Mouse (Mus musculus) lung, postnatal 25 days (tissue): ENCODE measurements around the gene Gm20388.
"Not testable (repeated sequence)": the region's sequence is repeated elsewhere in the genome, so short reads cannot be mapped to it uniquely, and the experiment has no call there.

ENCODE experiments used
- DNase-seq: peaks from one replicate; pipeline ENCODE4 v3.0.0; 2022; ENCODE audit warnings: low spot score

Gene Gm20388

DNA sequence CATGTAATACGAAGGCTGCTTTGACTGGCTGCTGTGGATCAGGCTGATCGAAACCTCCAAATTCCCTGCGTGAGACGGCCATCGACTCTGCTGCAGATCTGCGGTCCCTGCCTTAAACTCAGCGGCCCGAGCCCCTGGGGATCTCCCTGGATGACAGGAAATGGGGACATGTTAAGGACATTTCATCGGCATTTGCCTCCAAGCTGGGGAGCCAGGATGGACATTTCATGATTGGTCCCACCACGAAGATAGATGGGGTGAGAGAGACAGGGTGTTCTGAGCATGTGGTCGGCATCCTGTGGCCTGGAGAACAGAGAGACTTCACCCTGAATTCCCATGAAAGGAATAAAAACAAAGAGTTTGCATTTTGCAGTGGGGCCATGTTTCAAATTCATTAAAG, 1484.7 kb downstream of the Gm20388 start:
- peak; percentile 7 for DNase-seq

DNA sequence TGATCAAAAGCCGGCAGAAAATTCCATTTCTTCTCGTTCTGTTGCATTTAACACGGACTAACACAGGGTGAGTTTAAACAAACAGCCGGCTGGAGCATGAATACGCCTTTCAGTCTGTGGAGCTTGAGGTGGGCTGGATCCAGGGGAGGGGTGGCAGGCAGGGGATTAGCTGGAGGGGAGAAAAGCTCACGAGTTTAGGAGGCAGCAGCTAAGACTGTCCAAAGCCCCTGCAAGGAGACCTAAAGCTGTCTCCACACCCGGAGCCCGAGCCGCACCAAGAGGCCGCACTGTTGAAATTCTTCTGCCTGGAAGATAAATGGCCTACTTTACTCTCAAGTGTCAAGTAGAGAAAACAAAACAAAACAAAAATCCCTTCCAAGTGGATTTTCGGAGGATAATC, 1485.5 kb downstream of the Gm20388 start:
- no peak for DNase-seq

DNA sequence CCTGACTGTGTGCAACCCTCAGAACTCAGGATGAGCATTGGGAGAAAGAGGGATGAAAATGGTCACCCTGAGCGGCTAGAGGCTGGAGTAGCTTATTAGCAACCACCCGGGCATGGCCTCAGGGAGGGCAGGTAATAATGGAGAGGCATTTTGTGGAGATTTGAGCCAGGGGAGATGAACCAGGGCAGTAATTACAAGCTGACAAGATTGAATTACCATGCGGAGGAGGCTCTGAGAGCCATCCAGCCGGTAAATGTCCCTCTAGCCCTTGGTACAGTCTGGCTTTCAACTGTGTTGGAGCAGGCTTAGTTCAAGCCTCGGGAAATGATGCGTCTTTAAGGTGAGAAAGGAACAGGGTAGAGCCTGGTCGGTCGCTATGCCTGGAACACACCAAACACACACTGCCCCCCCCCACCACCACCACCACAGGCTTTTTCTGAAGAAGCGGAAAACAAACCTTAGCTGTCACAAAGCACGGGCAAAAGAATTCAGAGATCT, 1486.6 kb downstream of the Gm20388 start:
- DNase-seq: no peak

DNA sequence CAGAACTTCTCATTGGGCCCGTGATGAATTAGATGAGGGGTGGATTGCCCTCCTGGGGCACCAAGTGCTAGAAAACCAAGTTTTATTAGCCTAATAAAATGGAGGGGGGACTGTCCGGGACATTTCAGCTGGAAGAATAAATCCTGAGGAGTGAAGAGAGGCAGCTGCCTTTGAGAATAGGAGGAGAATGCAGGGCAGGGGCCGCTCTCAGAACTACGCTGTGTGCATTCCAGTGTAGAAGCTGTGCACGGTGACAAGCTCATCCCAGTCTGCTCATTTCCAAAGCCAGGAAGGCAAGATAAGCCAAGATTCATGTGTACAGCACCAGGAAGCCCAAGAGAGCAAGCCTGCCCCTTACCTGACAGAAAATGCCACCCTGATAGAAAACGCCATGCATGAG, 1487.4 kb downstream of the Gm20388 start:
- no peak for DNase-seq

DNA sequence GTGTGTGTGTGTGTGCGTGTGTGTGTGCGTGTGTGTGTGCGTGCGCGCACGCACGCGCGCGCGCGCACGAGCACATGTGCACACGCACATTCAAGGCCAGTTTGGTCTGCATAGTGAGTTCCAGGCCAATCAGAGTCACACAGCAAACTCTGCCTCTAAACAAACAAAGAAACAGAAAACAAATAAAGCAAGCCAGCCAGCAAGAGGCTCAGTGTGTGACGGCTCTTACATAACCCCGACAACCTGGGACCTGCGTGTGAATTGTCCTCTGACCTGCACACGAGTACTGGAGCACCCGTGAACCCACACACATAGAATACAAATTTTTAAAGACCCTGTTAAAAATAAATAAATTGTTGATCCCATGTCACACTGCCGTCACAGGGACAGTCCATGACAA, 1488.1 kb downstream of the Gm20388 start:
- DNase-seq: no peak

DNA sequence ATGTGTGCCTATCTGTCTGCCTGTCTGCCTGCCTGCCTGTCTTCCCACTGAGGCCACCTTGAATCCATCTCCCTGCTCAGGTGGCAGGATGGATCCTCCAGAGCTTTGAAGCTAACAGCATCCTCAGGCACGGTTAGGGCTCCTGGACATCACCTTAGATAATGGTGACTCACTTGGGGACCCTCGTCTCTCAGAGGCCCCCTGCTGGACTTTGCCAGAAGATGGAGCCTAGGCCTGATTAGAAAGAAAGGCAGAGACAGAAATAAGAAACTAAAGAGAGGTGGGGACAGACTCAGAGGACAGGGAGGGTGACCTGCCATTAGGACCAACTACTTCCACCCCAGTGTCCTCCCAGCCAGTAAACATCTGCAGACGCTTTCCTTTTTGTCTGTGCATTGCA, 1488.5 kb downstream of the Gm20388 start:
- DNase-seq: no peak

DNA sequence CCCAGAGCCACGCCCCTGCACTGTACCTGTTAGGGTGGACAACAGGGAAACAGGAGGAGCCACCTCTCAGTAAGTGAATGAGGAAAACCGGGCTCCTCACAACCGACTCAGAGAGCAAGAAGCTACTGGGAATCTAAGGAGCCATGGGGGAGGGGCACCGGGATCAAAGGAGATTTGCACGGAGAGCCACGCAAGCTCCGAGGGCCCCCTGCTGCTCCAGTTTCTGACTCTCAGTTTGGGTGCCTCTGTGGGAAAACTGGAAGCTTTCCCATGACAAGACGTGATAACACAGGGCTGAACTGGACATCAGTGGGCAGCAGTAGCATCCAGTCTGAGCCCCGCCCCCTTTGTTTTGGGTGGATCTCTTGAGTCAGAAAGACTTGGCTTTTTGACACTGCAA, 1489.9 kb downstream of the Gm20388 start:
- no peak for DNase-seq

DNA sequence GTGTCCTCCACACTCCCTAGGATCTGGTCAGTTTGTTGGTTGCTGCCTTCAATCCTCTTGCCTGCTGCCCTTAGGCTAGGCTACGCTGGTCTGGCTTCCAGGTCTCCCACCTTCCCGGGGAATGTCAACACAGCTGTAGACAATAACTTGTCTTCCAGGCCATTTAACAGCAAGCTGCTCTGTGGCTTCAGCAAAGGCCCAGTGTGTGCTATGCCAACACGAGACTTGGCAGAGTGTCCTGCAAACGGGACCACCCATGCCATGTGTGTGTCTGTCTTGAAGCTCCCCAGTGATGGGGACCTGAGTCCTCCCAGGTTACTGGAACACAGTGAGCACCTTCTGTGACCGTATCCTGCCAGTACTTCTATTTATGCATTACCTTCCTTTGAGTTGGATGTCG, 1493.2 kb downstream of the Gm20388 start:
- no peak for DNase-seq

DNA sequence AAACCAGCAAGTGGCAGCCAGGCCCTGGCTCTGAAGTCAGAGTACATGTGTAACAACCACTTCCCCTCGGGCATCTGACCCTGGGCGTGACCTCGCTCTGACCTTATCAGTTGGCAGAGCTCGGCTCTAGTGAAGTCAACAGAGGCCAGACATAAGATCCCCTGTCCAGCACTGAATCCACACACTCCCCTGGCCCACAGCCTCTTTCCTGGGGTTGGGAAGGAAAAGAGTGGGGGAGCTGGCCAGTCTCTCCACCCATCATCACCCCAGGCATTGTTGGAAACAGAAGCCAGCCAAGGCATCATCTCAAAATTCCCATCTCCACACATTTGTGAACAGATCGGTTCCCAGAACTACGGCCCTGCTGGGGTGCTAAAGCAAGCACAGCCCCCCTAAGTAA, 1507.4 kb downstream of the Gm20388 start:
- peak; percentile 12 for DNase-seq

DNA sequence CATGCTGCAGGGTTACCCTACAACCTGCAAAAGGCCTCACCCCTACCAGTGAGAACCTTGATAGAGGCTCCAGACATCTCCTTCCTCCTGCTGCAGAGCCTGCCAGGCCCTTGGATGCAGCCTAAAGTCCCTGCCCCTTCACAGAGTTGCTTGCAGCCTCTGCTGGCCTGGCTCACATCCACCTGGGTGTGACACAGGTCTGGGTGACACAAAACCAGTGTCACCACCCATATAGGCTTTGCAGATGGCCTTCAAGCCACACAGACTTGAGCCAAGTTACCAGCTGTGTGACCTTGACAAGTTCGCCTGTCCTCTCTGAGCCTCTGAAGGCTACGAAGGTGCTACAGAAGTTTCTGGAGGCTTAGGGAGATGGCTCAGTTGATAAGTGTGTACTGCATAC, 1508.9 kb downstream of the Gm20388 start:
- no peak for DNase-seq

DNA sequence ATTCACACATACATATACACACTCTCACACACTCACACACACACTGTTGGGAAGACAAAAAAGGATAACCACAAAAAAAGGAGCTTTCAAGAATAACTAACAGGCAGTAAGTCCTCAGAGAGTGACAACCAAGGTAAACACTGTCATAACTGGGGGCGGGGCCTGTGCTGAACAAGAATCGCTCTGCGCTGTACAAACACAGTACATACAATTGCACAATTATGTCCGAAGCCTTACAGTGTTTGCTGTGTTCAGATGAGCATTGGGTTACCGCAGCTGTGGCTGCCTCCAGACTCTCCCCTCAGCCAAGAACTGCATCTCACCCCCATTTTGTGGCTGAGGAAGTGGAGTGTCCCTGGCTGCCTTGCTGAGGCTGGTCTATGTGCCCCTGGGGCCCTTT, 1510.4 kb downstream of the Gm20388 start:
- DNase-seq: peak; percentile 44

DNA sequence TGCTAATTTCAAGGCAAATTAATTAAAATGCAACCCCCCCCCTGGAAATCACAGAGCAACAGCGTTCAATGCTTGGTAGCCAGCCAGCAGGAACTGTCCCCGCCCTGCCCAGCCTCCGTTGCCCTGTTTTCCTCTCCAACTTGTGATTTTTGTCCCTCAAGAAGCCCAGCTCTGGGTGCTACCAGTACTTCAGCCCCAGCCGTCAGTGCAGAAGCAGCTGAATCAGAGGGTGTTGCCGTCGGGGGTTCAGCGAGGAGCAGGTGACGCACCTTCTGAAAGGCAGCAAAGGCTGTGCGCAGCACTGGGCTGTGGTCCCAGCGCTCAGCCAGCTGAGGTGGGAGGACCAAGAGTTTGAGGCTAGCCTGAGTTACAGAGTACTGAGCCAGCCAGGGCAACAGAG, 1513.4 kb downstream of the Gm20388 start:
- no peak for DNase-seq

DNA sequence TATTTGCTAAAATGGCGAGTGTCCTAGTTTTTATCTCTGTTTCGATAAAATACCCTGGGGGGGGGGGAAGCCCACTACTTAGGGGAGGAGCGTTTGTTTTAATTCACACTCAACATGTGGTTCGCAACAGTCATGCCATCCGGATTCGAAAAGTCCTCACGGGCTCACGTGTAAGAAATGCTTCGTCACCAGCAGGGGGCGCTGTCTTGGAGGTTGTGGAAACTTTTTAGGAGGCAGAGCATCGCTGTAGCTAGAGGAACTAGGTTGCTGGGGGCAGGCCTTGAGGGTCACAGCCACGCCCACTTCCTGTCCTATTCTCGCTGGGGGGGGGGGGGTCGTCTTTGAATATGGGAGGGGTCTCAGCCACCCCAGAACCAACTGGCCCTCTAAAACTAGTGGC, 1514.0 kb downstream of the Gm20388 start:
- DNase-seq: no peak

DNA sequence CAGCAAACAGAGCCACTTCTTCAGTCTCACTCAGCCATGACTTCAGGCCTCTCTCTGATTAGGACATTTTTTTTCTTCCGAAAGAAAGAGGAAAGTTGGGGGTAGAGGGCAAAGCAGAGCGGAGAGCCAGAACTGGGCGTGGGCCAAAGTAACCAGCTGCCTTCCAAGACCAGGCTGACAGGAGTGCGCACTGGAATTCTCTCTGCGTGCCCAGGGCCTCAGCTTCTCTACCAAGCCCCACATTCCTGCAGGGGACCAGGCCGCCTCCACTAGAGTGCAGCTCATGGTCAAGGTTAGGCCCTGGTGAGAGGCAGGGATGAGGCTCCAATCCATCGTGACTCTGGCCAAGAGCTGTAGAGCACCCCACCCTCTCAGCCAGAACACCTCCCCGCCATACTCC, 1520.9 kb downstream of the Gm20388 start:
- no peak for DNase-seq

DNA sequence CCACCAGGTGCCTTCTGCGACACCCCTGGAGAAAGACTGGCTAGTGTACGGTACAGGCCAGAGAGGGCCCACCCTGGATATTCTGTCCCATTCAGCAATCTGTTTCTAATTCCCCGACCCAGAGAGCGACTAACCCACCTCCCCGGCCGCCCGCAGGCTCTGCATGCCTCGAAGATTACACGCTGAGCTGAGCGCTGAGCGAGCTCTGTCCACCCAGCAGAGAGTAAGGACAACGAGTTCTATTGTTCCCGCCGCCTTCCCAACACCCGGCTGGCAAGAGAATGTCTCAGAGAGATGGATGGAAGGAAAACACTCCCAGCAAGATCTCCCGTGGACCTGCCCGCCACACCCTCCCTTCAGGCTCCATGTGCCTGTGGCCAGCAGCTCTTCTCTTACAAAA, 1522.8 kb downstream of the Gm20388 start:
- DNase-seq: no peak

DNA sequence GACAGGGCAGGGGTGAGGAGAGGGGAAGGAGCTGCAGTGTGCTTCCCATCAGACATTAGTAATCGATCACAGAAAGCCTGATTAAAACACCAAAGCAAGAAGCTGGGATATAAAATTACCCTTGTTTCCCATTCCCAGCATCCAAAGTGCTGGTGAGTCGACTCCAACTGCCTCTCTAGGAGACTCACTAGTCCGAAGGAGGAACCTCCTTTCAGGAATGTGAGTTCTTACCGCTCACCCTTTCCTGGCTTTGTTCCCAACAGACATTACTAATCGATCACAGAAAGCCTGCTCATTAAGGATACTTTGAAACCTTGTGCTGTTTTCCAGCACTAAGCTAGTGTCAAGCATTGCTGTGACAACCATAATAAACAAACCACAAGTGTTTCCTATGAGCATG, 1526.0 kb downstream of the Gm20388 start:
- DNase-seq: no peak

DNA sequence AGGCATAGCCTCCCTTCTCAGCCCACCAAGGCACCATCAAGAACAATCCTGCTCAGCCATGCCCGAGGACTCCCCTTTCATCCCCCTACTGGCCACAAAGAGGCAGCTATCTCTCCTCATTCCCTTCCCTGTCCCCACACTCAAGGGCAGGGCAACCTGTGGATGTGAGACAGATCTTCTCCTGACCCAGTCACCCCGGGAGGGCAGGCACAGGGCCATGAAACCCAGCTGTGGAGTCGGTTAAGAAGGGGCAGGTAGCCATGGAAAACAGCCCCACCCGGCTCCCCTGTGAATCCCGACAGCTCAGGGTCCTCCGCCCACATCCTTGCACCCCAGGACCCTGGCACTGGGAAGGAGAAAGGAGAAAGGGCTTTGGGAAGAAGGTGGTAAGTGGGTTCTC, 1526.9 kb downstream of the Gm20388 start:
- DNase-seq: no peak

DNA sequence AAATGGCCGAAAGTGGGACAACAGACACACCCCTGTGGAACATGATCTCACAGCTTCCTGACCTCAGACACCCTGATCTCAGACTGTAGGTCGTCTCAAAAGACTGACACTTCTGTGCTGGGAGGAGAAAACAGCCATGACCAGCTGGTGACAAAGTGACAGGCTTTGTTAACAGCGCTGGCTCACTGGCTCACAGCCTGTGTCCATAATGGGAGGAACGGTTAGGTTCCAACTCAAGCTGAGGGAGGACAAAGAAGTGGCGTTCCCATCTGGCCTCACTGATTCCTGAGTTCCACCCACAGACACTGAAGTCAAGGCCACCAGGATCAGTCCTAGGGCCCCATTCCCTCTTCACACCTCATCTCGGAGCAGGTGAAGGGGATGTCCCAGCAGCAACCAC, 1527.5 kb downstream of the Gm20388 start:
- DNase-seq: no peak

DNA sequence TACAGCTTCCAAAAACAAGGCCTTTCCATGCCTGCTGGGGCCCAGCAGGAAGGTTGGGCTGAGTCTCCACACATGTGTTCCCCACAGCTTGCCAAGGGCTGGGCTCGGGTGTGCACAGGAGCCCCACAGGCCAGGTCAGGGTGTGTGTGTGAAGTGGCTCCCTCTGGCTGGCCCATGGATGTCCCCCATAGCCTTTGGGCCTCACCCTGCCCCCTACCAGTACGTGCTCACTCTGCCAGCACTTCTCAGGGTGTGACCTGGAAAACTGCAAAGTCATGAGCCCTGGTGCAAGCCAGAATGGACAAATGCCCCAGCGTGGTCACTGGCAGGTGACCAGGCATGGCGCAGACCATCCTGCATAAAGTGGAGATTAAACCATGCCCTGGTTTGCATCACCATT, 1528.7 kb downstream of the Gm20388 start:
- DNase-seq: no peak

DNA sequence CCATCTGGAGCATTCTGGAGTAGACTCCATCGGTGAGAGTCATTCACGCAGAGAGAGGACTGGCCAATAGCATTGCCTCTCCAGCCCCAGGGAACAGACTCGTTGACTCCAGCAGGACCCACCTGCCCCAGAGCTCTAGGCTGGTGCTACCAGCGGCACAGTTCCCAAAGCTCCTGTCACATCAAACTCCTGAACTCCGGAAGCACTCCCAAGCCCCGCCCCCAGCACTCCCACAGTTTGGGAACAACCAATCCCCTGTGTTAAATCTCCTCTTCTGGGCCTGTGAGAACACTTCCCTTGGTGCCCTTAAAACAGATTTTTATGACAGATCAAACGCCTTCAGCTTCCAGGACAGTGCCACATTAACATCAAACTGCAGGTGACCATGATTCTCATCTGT, 1532.7 kb downstream of the Gm20388 start:
- DNase-seq: no peak

DNA sequence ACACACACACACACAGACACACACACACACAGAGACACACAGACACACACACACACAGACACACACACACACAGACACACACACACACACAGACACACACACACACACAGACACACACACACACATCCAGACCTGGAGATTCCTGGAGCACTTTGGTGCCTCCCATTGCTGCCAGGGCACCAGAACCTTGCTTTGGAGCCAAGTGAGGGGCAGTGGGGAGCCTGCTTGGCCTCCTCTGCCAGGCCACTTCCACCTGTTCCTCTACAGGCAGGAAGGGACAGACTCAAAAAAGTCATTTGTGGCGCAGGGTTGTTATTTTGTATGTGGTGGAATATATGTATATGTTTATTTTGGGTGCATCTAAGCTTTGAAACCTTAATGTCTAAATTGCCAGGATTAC, 1533.9 kb downstream of the Gm20388 start:
- DNase-seq: not testable (repeated sequence)

DNA sequence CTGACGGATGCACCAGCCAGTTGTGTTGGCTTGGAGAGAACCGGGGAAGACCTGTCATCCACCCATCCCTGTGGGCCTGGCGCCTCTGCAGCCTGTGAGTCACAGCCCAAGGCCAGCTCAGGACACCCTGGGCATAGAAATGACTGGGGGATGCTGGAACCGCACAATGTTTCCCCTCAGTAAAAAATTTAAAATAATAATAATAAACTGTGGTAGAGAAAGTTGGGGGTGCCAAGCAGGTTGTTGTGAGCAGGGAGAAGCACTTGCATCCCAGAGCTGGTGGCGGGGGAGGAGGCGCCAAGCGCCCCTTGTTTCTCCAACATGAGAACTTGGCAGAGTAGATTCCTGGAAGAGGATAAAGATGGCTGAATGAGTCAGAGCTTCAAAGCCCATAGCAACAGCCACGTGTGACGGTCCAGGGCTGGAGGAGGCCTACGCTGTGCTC, 1534.4 kb downstream of the Gm20388 start:
- DNase-seq: no peak

DNA sequence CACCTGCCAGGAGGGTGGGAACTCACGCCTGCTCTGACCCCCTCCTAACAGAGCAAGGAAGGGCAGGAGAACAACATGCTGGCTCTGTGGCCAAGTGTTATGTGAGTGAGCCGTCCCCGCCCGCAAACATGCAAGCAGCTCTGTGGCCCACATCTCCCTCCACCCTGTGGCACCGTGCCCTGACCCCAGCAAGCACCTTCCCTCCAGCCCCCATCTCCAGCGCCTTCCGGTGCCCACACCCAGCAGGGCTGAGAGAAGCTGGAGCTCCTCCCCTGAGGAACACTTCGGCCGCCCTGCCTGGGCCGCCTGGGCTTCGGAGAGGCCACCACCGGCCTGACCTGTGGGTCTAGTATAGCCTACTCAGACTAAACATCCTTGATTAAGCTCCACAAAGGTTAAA, 1535.5 kb downstream of the Gm20388 start:
- no peak for DNase-seq

DNA sequence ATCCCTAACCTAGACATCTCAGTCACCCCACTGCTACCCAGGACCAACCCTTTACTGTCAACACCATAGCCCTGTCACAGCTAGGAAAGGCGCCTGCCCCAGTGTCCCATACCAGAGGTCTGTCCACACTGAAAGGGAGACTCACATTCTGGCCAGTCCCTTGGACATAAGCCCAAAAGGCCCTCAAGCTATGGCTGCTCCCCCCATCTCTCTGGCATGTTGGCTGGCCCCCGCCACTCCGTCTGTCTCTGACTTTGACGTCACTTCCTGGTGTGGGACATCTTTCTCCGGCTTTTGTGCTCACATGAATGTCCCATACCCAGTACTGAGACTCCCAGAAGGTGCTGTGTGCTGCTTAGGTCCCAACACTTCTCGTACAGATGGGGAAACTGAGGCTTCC, 1536.2 kb downstream of the Gm20388 start:
- no peak for DNase-seq

DNA sequence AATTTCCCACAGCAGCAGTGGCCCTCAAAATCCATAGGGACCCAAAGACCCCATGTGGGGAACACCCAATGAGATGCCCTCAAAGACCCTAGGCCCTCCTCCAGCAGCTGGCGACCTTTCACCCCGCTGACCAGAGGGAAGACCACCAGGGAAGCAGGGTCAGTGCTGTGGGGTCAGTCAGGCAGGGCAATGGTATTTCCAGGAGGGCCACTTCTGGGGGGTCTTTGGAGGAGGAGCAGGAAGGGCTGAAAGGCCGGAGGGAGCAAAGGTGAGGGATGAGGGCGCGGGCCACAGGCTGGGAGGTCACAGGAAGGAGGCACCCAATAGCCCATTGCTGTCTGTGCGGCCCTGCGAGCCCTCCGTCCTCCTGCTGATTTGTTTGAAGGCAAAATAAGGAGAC, 1539.6 kb downstream of the Gm20388 start:
- DNase-seq: no peak
